Mouse (Mus musculus) liver, embryonic 14.5 days (tissue): ENCODE data around the gene Mctp1. TPM values are rescaled to one million over a fixed set of nuclear protein-coding genes. Genes with fewer than 3 reads are reported as not detected.

Experiments used
- ATAC-seq: fragments of 200-750 bp; cut with Nextera tagmentation; 2 replicates; pipeline ENCODE4 v1.8.0; 2017; ENCODE audit warnings: moderate number of reproducible peaks, mild to moderate bottlenecking, moderate library complexity; ENCODE audit not compliant: insufficient read depth
- DNase-seq, 3 experiments: peaks; one replicate each; pipeline ENCODE4 v3.0.0-alpha.2; 2012 to 2013; ENCODE audit warnings: low read depth in 3 of 3, low spot score in 3 of 3
- H3K27ac ChIP-seq: fragments of 300-500 bp; sonication (generic); 2 replicates; pipeline ENCODE4 v1.5.1; 2014; ENCODE audit warnings: moderate library complexity, mild to moderate bottlenecking, control low read depth, inconsistent platforms
- H3K27me3 ChIP-seq: fragments of 300-500 bp; sonication (generic); 2 replicates; pipeline ENCODE4 v1.6.1; 2014; ENCODE audit warnings: mild to moderate bottlenecking, low read length, moderate library complexity; ENCODE audit not compliant: control insufficient read depth, insufficient read depth
- H3K36me3 ChIP-seq: fragments of 300-500 bp; sonication (generic); replicated peaks from 2 replicates; pipeline ENCODE4 v1.6.1; 2014; ENCODE audit warnings: low read depth; ENCODE audit not compliant: control insufficient read depth, insufficient read depth
- H3K4me1 ChIP-seq, 2 experiments: fragments of 200-500 bp in 1 of 2; fragments of 300-500 bp in 1 of 2; sonication (generic) in 1 of 2; replicated peaks; 2 replicates each; pipeline ENCODE4 v1.6.1; 2012 to 2014; ENCODE audit warnings: antibody characterized with exemption in 1 of 2, inconsistent platforms in 1 of 2, low read length in 1 of 2; ENCODE audit not compliant: control insufficient read depth in 2 of 2, insufficient read depth in 2 of 2
- H3K4me2 ChIP-seq: fragments of 300-500 bp; sonication (generic); 2 replicates; pipeline ENCODE4 v1.6.1; 2014; ENCODE audit warnings: low read depth, mild to moderate bottlenecking, control low read depth, moderate library complexity
- H3K4me3 ChIP-seq, 2 experiments: fragments of 200-500 bp in 1 of 2; fragments of 300-500 bp in 1 of 2; sonication (generic) in 1 of 2; 2 replicates each; pipeline ENCODE4 v1.5.1; 2012 to 2014; ENCODE audit warnings: low read depth in 2 of 2, low read length in 2 of 2, mild to moderate bottlenecking in 2 of 2, control low read depth in 1 of 2, inconsistent platforms in 1 of 2, moderate library complexity in 1 of 2; ENCODE audit not compliant: insufficient read depth in 1 of 2
- H3K9ac ChIP-seq: fragments of 300-500 bp; sonication (generic); replicated peaks from 2 replicates; pipeline ENCODE4 v1.6.1; 2014; ENCODE audit warnings: mild to moderate bottlenecking, control low read depth, moderate library complexity
- H3K9me3 ChIP-seq: fragments of 300-500 bp; sonication (generic); 2 replicates; pipeline ENCODE4 v1.6.1; 2016; ENCODE audit warnings: low read length, mixed read lengths; ENCODE audit not compliant: control insufficient read depth
- CTCF ChIP-seq: IDR thresholded peaks from 2 replicates; pipeline ENCODE4 v1.5.1; 2016; ENCODE audit warnings: antibody characterized with exemption, low read depth, control low read depth
- EP300 ChIP-seq: IDR thresholded peaks from 2 replicates; pipeline ENCODE4 v1.6.1; 2016; ENCODE audit warnings: antibody characterized with exemption, low read depth
- WGBS: fragments of 180-500 bp; shearing (Covaris S2); extraction: QIAGEN DNeasy Blood & Tissue Kit; methylation state at CpG from one replicate; pipeline ENCODE4 v1.1.7; 2014; ENCODE audit not compliant: insufficient replicate concordance; 5-methylcytosine and 5-hydroxymethylcytosine counted together
- polyA plus RNA-seq, 2 experiments: library from polyadenylated mRNA; depleted of rRNA in 1 of 2; stranded (reverse) in 1 of 2; unstranded in 1 of 2; fragments of >200 nt; fragmentation: Nextera tagmentation in 1 of 2; extraction: Ambion mirVana in 1 of 2; gene quantifications; 2 replicates each; pipeline versions ENCODE4 v1.2.1 to v1.2.3; 2012 to 2014

Gene Mctp1
- polyA plus RNA-seq, 2 experiments: 0.50 to 0.99 TPM

DNA sequence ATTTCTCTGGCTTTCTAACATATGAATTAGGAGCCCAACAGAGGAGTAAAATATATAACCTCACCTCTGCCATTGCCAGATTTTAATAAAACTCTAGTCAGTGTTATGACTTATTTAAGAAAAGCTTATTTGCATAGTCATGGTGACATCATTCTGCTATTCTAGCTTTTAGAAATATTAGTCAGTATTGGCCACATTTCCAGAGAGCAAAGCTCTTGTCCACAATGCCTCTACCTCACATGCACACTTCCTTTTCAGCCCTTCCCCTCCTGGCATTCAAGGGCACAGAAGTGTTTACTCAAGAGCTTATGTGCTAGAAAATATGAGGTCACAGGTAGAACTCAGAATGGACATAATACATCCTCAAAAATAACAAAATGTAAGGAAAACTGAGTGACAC lies 206.9 kb downstream of the Mctp1 start:
- Histone ChIP-seq H3K9me3 (no peaks in the 10 kb centered on the region), H3K4me2 (no peak overlapping the region), H3K4me3 (no peak overlapping the region), H3K27me3 (no peaks in the 10 kb centered on the region), H3K36me3 (no peaks in the 10 kb centered on the region), H3K27ac (no peak overlapping the region), H3K9ac (no peak overlapping the region), H3K4me1 (no peaks in the 10 kb centered on the region)
- ATAC-seq: no peak
- TF ChIP-seq CTCF (no peak), EP300 (no peak)
- no peak for DNase-seq

DNA sequence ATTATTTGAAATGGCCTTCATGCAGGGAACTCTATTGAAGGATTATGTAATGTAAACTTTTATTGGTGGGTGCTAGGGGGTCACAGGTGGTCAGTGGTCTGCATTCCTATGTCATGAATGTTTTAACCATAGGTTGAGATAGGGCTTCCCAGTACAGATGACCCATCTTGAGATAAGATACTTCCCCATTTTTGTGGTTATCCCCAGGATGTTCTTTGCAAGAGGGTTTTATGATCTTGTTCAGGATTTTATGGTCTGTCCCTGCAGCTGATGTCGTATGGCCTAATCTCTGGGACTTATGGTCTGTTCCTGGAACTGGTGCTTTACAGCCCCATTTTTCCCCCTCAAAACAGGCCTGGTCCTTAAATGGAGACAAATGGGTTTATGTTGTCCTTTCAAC lies 207.4 kb downstream of the Mctp1 start:
- WGBS: 22% methylated on average over 1 of the region's 1 CpGs
- no peak for DNase-seq
- TF ChIP-seq CTCF (no peak), EP300 (no peak)
- Histone ChIP-seq H3K4me2 (no peak overlapping the region), H3K36me3 (no peaks in the 10 kb centered on the region), H3K9ac (no peak overlapping the region), H3K9me3 (no peaks in the 10 kb centered on the region), H3K27me3 (no peaks in the 10 kb centered on the region), H3K4me3 (no peak overlapping the region), H3K4me1 (no peaks in the 10 kb centered on the region), H3K27ac (no peak overlapping the region)
- no peak for ATAC-seq

DNA sequence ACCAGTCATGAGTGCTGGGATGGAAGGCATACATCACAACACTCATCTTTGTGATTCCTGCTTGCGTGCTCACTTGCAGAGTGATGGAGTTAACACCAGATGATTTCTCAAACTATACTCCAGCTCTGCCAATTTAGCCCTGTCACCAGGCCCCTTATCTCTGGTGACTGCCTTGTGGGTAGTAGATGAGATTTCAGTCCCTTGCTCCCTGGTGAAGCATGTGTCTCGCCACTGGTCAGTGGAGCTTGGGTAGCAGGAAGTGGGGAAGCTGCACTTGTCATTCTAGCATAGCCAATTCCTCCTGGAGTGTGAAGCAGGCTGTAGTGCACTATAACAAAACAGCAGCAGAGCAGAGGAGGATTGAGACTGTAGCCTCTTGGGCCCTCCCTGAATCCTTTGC lies 208.6 kb downstream of the Mctp1 start:
- H3K27me3 ChIP-seq: no peaks in the 10 kb centered on the region
- H3K4me3 ChIP-seq: no peak overlapping the region
- H3K4me1 ChIP-seq: no peaks in the 10 kb centered on the region
- no peak for DNase-seq
- 17% methylated on average over 2 of the region's 2 CpGs for WGBS
- no peak for ATAC-seq
- TF ChIP-seq CTCF (no peak), EP300 (no peak)
- no peaks in the 10 kb centered on the region for H3K9me3 ChIP-seq
- H3K4me2 ChIP-seq: no peak overlapping the region
- H3K27ac ChIP-seq: no peak overlapping the region
- no peaks in the 10 kb centered on the region for H3K36me3 ChIP-seq
- no peak overlapping the region for H3K9ac ChIP-seq

DNA sequence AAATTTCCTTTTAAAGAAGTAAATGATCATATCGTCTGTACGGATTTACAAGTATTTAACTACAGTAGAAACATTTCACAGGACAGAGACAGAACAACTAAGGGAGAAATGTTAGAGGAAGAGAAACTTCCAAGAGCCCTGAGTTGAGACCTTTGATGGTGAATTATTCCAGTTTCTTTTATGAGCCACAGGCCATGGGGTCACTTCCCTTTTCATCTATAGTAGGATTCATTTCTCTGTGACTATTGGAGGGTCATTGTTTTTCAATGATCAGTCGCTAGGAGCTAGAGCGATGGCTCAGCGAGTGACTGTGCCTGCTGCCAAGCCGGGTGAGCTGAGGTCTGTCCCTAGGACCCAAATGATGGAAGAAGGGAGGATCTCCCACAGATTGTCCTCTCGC lies 212.7 kb downstream of the Mctp1 start:
- Histone ChIP-seq H3K9ac (no peak overlapping the region), H3K27me3 (no peaks in the 10 kb centered on the region), H3K4me2 (no peak overlapping the region), H3K36me3 (no peaks in the 10 kb centered on the region), H3K4me1 (no peaks in the 10 kb centered on the region), H3K27ac (no peak overlapping the region), H3K9me3 (no peaks in the 10 kb centered on the region), H3K4me3 (no peak overlapping the region)
- DNase-seq (no peak), ATAC-seq (no peak)
- no peak for TF ChIP-seq CTCF
- TF ChIP-seq EP300: no peak
- 66% methylated on average over 7 of the region's 7 CpGs for WGBS

DNA sequence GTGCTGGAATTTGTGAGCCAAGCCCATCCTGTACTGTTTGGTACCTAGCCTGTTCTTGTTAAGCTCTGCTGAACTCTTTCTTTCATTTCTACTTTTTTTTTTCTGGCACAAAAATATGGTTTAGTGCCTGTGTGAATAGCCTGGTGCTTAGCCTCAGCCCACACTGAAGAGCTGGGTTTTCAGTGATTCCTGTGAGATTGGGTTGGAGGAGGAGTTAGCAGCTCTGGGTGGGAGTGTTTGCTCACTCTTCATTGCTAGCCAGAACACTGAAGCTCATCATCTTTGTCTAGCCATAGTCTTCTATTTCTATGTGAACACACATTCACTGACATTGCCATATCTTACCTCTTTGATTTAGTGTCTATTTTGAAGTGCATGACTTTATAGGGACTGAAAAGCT lies 225.1 kb downstream of the Mctp1 start:
- no peak overlapping the region for H3K27ac ChIP-seq
- no peak for TF ChIP-seq EP300
- no peak overlapping the region for H3K4me2 ChIP-seq
- H3K4me1 ChIP-seq: no peaks in the 10 kb centered on the region
- H3K27me3 ChIP-seq: no peaks in the 10 kb centered on the region
- H3K36me3 ChIP-seq: no peaks in the 10 kb centered on the region
- DNase-seq: no peak
- ATAC-seq: no peak
- H3K9me3 ChIP-seq: no peaks in the 10 kb centered on the region
- no peak overlapping the region for H3K9ac ChIP-seq
- H3K4me3 ChIP-seq: no peak overlapping the region

DNA sequence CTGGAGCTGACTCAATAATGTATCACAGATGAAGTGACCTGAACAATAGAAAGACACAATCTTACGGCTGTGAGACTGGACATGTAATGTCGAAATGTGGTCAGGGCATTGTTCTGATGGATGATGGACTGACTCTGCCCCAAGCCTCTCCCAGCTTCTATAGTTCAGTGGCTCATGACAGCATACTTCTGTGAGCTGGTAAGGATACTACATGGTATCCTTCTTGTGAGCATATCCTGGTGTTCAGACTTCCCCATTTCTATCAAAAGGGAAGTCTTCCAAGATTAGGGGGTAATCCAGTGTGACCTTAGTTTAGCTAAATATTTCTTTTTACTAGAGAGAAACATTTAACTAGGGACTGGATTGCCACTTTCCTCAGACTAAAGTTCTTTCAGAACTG lies 227.2 kb downstream of the Mctp1 start:
- no peak overlapping the region for H3K9ac ChIP-seq
- H3K27me3 ChIP-seq: no peaks in the 10 kb centered on the region
- WGBS: 50% methylated on average over 2 of the region's 2 CpGs
- no peak overlapping the region for H3K27ac ChIP-seq
- H3K4me2 ChIP-seq: no peak overlapping the region
- H3K9me3 ChIP-seq: no peaks in the 10 kb centered on the region
- no peak overlapping the region for H3K4me3 ChIP-seq
- ATAC-seq (no peak), DNase-seq (no peak)
- no peak for TF ChIP-seq CTCF
- no peaks in the 10 kb centered on the region for H3K4me1 ChIP-seq
- no peaks in the 10 kb centered on the region for H3K36me3 ChIP-seq
